Mouse (Mus musculus) cerebellum, adult 2 months (tissue): ENCODE measurements around the gene Ugt1a2. TPM values are rescaled to one million over a fixed set of nuclear protein-coding genes. Genes with fewer than 3 reads are reported as not detected.

Experiments
- DNase-seq, 2 experiments: peaks; one replicate each; pipeline ENCODE4 v3.0.0; 2021
- H3K27ac ChIP-seq: fragments of 200-500 bp; 2 replicates; pipeline ENCODE4 v1.5.1; 2012; ENCODE audit warnings: low read length, control low read depth, inconsistent platforms; ENCODE audit not compliant: insufficient read depth
- H3K27me3 ChIP-seq: fragments of 200-500 bp; 2 replicates; pipeline ENCODE4 v1.6.1; 2012; ENCODE audit warnings: inconsistent platforms, mild to moderate bottlenecking, low read length, moderate library complexity; ENCODE audit not compliant: control insufficient read depth, insufficient read depth
- H3K4me1 ChIP-seq: fragments of 200-500 bp; 2 replicates; pipeline ENCODE4 v1.6.1; 2011; ENCODE audit warnings: low read length; ENCODE audit not compliant: control insufficient read depth, insufficient read depth
- H3K4me3 ChIP-seq: fragments of 200-500 bp; replicated peaks from 2 replicates; pipeline ENCODE3; 2011; ENCODE audit warnings: mild to moderate bottlenecking, low read depth, low read length, control low read depth; ENCODE audit not compliant: insufficient read depth
- CTCF ChIP-seq: fragments of 200-500 bp; IDR thresholded peaks from 2 replicates; pipeline ENCODE4 v1.5.1; 2011; ENCODE audit warnings: low read depth, mild to moderate bottlenecking, control low read depth, low read length, moderate library complexity, borderline replicate concordance; ENCODE audit not compliant: insufficient read depth
- POLR2A ChIP-seq: fragments of 200-500 bp; IDR thresholded peaks from 2 replicates; pipeline ENCODE4 v1.6.1; 2011; ENCODE audit warnings: low read length, control low read depth, borderline replicate concordance; ENCODE audit not compliant: insufficient read depth
- WGBS: fragments of 180-500 bp; shearing (Covaris S2); methylation state at CpG from one replicate; pipeline ENCODE4 v1.1.7; 2018; 5-methylcytosine and 5-hydroxymethylcytosine counted together
- polyA plus RNA-seq: library from polyadenylated mRNA; depleted of rRNA; stranded (reverse); fragments of >200 nt; gene quantifications from 2 replicates; pipeline ENCODE4 v1.2.3, GENCODE M21; 2012

Ugt1a2 gene
- polyA plus RNA-seq, 1 experiment: not detected

- Histone ChIP-seq H3K4me3 (no peak overlapping the region), H3K27me3 (no peaks in the 10 kb centered on the region), H3K4me1 (no peaks in the 10 kb centered on the region), H3K27ac (no peak overlapping the region)
- DNase-seq: no peak
- 47% methylated on average over 2 of the region's 2 CpGs for WGBS
- TF ChIP-seq POLR2A (no peak), CTCF (no peak)
Observed at GRCm38 (mm10) chr1:88227482-88227881, 27.1 kb downstream of the Ugt1a2 start.

- 69% methylated on average over 7 of the region's 7 CpGs for WGBS
- no peak for DNase-seq
Observed at GRCm38 (mm10) chr1:88228121-88228520, 27.7 kb downstream of the Ugt1a2 start.

GRCm38 (mm10) chr1:88229566-88229965, 29.2 kb downstream of the Ugt1a2 start:
- 73% methylated on average over 3 of the region's 3 CpGs for WGBS
- DNase-seq: no peak
- TF ChIP-seq POLR2A (no peak), CTCF (no peak)
- H3K27ac ChIP-seq: no peak overlapping the region
- H3K27me3 ChIP-seq: no peaks in the 10 kb centered on the region
- no peak overlapping the region for H3K4me3 ChIP-seq
- H3K4me1 ChIP-seq: no peaks in the 10 kb centered on the region

More at GRCm38 (mm10) chr1:88228121-88228520, 27.7 kb downstream of the Ugt1a2 start:
- H3K27ac ChIP-seq: no peak overlapping the region
- no peaks in the 10 kb centered on the region for H3K27me3 ChIP-seq
- H3K4me3 ChIP-seq: no peak overlapping the region
- TF ChIP-seq CTCF: no peak
- no peak for TF ChIP-seq POLR2A
- no peaks in the 10 kb centered on the region for H3K4me1 ChIP-seq

GRCm38 (mm10) chr1:88229986-88230385, 29.6 kb downstream of the Ugt1a2 start:
- H3K4me1 ChIP-seq: no peaks in the 10 kb centered on the region
- no peaks in the 10 kb centered on the region for H3K27me3 ChIP-seq
- no peak for TF ChIP-seq POLR2A
- TF ChIP-seq CTCF: no peak
- no peak overlapping the region for H3K27ac ChIP-seq
- 80% methylated on average over 5 of the region's 5 CpGs for WGBS
- H3K4me3 ChIP-seq: no peak overlapping the region
- no peak for DNase-seq

- WGBS: 67% methylated on average over 7 of the region's 7 CpGs
- TF ChIP-seq CTCF (no peak), POLR2A (no peak)
Observed at GRCm38 (mm10) chr1:88230421-88230820, 30.0 kb downstream of the Ugt1a2 start.

GRCm38 (mm10) chr1:88230981-88231802, 30.8 kb downstream of the Ugt1a2 start:
- TF ChIP-seq POLR2A (no peak), CTCF (no peak)
- Histone ChIP-seq H3K4me1 (no peaks in the 10 kb centered on the region), H3K4me3 (no peak overlapping the region), H3K27ac (no peak overlapping the region), H3K27me3 (no peaks in the 10 kb centered on the region)
- WGBS: 74% methylated on average over 6 of the region's 6 CpGs
- no peak for DNase-seq

More at GRCm38 (mm10) chr1:88230421-88230820, 30.0 kb downstream of the Ugt1a2 start:
- no peak for DNase-seq
- Histone ChIP-seq H3K27me3 (no peaks in the 10 kb centered on the region), H3K27ac (no peak overlapping the region), H3K4me1 (no peaks in the 10 kb centered on the region), H3K4me3 (no peak overlapping the region)

GRCm38 (mm10) chr1:88231803-88232499, 31.6 kb downstream of the Ugt1a2 start:
- 63% methylated on average over 7 of the region's 7 CpGs for WGBS
- no peak overlapping the region for H3K27ac ChIP-seq
- no peak overlapping the region for H3K4me3 ChIP-seq
- no peak for DNase-seq
- no peaks in the 10 kb centered on the region for H3K27me3 ChIP-seq
- TF ChIP-seq CTCF (no peak), POLR2A (no peak)
- H3K4me1 ChIP-seq: no peaks in the 10 kb centered on the region

- no peaks in the 10 kb centered on the region for H3K27me3 ChIP-seq
- WGBS: 50% methylated on average over 3 of the region's 3 CpGs
- no peak overlapping the region for H3K4me3 ChIP-seq
- no peak for DNase-seq
- H3K27ac ChIP-seq: no peak overlapping the region
- TF ChIP-seq CTCF (no peak), POLR2A (no peak)
- no peaks in the 10 kb centered on the region for H3K4me1 ChIP-seq
Observed at GRCm38 (mm10) chr1:88232664-88233380, 32.4 kb downstream of the Ugt1a2 start.
